Mouse (Mus musculus): Measurements from ENCODE around the gene Gtf2a2.
"Not testable (repeated sequence)": the region's sequence is repeated elsewhere in the genome, so short reads cannot be mapped to it uniquely, and the experiment has no call there.

Gtf2a2 gene

GRCm38 (mm10) chr9:70022083-70022482 is 9.7 kb downstream of the Gtf2a2 start:
- no peak for DNase-seq

GRCm38 (mm10) chr9:70023615-70024014 is 11.3 kb downstream of the Gtf2a2 start:
- DNase-seq, result not testable (repeated sequence)

GRCm38 (mm10) chr9:70024648-70025047 is 12.3 kb downstream of the Gtf2a2 start:
- DNase-seq, result no peak

- no peak for DNase-seq
Measured at GRCm38 (mm10) chr9:70025365-70026012, 13.1 kb downstream of the Gtf2a2 start.

- DNase-seq, result no peak
Measured at GRCm38 (mm10) chr9:70032167-70032566, 19.8 kb downstream of the Gtf2a2 start.

- DNase-seq, result no peak
Measured at GRCm38 (mm10) chr9:70033056-70033455, 20.7 kb downstream of the Gtf2a2 start.

- DNase-seq, result no peak
Measured at GRCm38 (mm10) chr9:70034702-70035101, 22.4 kb downstream of the Gtf2a2 start.

- no peak for DNase-seq
Measured at GRCm38 (mm10) chr9:70036646-70037045, 24.3 kb downstream of the Gtf2a2 start.

GRCm38 (mm10) chr9:70037988-70038387 is 25.6 kb downstream of the Gtf2a2 start, which contains the start of gene Gcnt3:
Gcnt3 (minus strand) TSS chr9:70038088.
- DNase-seq, result no peak

- no peak for DNase-seq
Measured at GRCm38 (mm10) chr9:70039597-70040385, 27.4 kb downstream of the Gtf2a2 start.

- DNase-seq, result no peak
Measured at GRCm38 (mm10) chr9:70040570-70040969, 28.2 kb downstream of the Gtf2a2 start.

- DNase-seq, result no peak
Measured at GRCm38 (mm10) chr9:70042137-70042536, 29.8 kb downstream of the Gtf2a2 start.

- no peak for DNase-seq
Measured at GRCm38 (mm10) chr9:70042935-70043334, 30.6 kb downstream of the Gtf2a2 start.

- DNase-seq, result no peak
Measured at GRCm38 (mm10) chr9:70044865-70045264, 32.5 kb downstream of the Gtf2a2 start.

- DNase-seq, result no peak
Measured at GRCm38 (mm10) chr9:70046255-70046654, 33.9 kb downstream of the Gtf2a2 start.

- no peak for DNase-seq
Measured at GRCm38 (mm10) chr9:70047839-70048238, 35.5 kb downstream of the Gtf2a2 start.

GRCm38 (mm10) chr9:70048280-70048679 is 35.9 kb downstream of the Gtf2a2 start:
- DNase-seq, result no peak

GRCm38 (mm10) chr9:70048751-70049415 is 36.5 kb downstream of the Gtf2a2 start:
- no peak for DNase-seq

GRCm38 (mm10) chr9:70049416-70049783 is 37.0 kb downstream of the Gtf2a2 start:
- no peak for DNase-seq

- no peak for DNase-seq
Measured at GRCm38 (mm10) chr9:70049839-70050238, 37.5 kb downstream of the Gtf2a2 start.

- no peak for DNase-seq
Measured at GRCm38 (mm10) chr9:70052730-70053129, 40.4 kb downstream of the Gtf2a2 start.

- no peak for DNase-seq
Measured at GRCm38 (mm10) chr9:70053411-70053810, 41.1 kb downstream of the Gtf2a2 start.

GRCm38 (mm10) chr9:70062012-70062411 is 49.7 kb downstream of the Gtf2a2 start:
- no peak for DNase-seq

GRCm38 (mm10) chr9:70067497-70067896 is 55.1 kb downstream of the Gtf2a2 start:
- no peak for DNase-seq
